In the genomic region with DNA sequence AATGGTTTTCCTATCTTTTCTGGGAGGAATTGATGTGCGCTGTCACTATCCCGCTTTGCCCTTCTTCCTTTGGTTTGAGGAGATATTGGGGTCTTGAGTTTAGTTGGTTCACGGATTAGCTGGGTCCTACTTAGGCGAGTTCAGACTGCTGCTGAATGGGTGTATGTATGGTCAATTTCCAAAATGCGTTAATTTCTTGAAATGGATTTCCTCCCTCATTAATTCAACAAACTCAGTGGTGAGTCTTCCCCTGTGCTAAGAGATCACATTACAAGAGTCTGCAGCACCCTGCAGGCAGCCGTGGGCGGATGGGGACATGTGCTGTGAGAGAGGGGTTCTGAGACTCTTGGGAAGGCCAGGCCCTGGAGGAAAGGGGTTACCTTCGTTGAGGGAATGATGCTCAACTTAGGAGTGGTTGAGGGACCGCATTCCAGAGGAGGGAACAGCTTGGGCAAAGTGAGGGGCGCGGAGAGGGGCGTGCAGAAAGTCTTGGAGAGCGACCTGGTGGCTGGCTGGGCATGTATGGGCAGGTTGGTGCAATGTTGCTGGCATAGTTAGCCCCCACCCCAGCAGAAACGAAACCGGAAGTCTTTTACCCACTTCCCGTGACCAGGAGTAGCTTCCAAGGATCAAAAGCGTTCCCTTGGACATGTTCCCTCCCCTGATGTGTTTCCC, we compare ENCODE assay signal across 9 mouse cellular contexts. TPM values are rescaled to one million over a fixed set of nuclear protein-coding genes. Genes with fewer than 3 reads are reported as not detected.
DNase-seq lines count a peak whose midpoint lies in the region; ATAC-seq and TF ChIP-seq lines count a peak whose summit lies in the region.
"Had no signal": no experiment of that assay in that cellular context is flagged by ENCODE, and none has a peak within 500 bp of the region (broad histone marks: within the 10 kb centered on the region; RNA-seq: fewer than 3 reads in every experiment).

No protein-coding gene starts in this region.

- DNase-seq in kidney, adult 2 months: no peak
- no peak for DNase-seq in kidney, adult 9 months
- DNase-seq in NIH3T3 (ENCODE audit: low read depth): peak; percentile 36
- DNase-seq in left cerebral cortex, postnatal 36 days (ENCODE audit: low spot score in 2 of 2): no peak

- TF ChIP-seq CTCF in kidney, adult 2 months (conservative IDR thresholded peaks at IDR 0.05; ENCODE audit: insufficient read depth, insufficient read length, low read depth, low read length): no peak

- no peaks in the 10 kb centered on the region for H3K36me3 ChIP-seq in kidney, adult 2 months (ENCODE audit: control insufficient read depth, insufficient read depth, low read length)
- no peaks in the 10 kb centered on the region for H3K36me3 ChIP-seq in hindbrain, embryonic 13.5 days
- H3K36me3 ChIP-seq in midbrain, embryonic 15.5 days (replicated peaks): no peaks in the 10 kb centered on the region

- H3K4me2 ChIP-seq in hindbrain, embryonic 13.5 days: peak overlapping the region; percentile 97
- H3K4me2 ChIP-seq in midbrain, embryonic 15.5 days: peak overlapping the region; percentile 99

- intact Hi-C loops in left cerebral cortex, postnatal 36 days (cut with DNase I): no loop called here

- H3K27ac ChIP-seq in kidney, adult 2 months (ENCODE audit: insufficient read depth, low read depth, low read length): peak overlapping the region; percentile 86
- no peak overlapping the region for H3K27ac ChIP-seq in hindbrain, embryonic 13.5 days
- no peak overlapping the region for H3K27ac ChIP-seq in midbrain, embryonic 15.5 days

- 36% methylated on average over 17 of the region's 17 CpGs for WGBS in kidney, adult 2 months
- 5% methylated on average over 17 of the region's 17 CpGs for WGBS in hindbrain, embryonic 13.5 days
- 9% methylated on average over 17 of the region's 17 CpGs for WGBS in midbrain, embryonic 15.5 days

- TF ChIP-seq POLR2A in kidney, adult 2 months (IDR thresholded peaks at IDR 0.05; ENCODE audit: low read depth, low read length): no peak

- peak overlapping the region; percentile 79 for H3K4me3 ChIP-seq in kidney, adult 2 months (ENCODE audit: insufficient read depth, low read depth, low read length)
- peak overlapping the region; percentile 59 for H3K4me3 ChIP-seq in hindbrain, embryonic 13.5 days
- peak overlapping the region; percentile 48 for H3K4me3 ChIP-seq in midbrain, embryonic 15.5 days

- H3K9me3 ChIP-seq in hindbrain, embryonic 13.5 days: no peaks in the 10 kb centered on the region
- no peaks in the 10 kb centered on the region for H3K9me3 ChIP-seq in midbrain, embryonic 15.5 days

- no peaks in the 10 kb centered on the region for H3K27me3 ChIP-seq in kidney, adult 2 months (replicated peaks; ENCODE audit: control insufficient read depth, insufficient read depth, low read length)
- peaks cover 57% of the 10 kb centered on the region for H3K27me3 ChIP-seq in hindbrain, embryonic 13.5 days
- H3K27me3 ChIP-seq in midbrain, embryonic 15.5 days (replicated peaks): peaks cover 42% of the 10 kb centered on the region
- H3K27me3 ChIP-seq: Patski had no signal

- peaks cover 13% of the 10 kb centered on the region for H3K4me1 ChIP-seq in kidney, adult 2 months (ENCODE audit: control insufficient read depth, insufficient read depth, low read length)
- peaks cover 28% of the 10 kb centered on the region for H3K4me1 ChIP-seq in hindbrain, embryonic 13.5 days (replicated peaks)
- H3K4me1 ChIP-seq in midbrain, embryonic 15.5 days: peaks cover 21% of the 10 kb centered on the region

- ATAC-seq in hindbrain, embryonic 13.5 days (ENCODE audit: low FRiP score): no peak
- ATAC-seq in midbrain, embryonic 15.5 days (replicated peaks): no peak
- no peak for ATAC-seq in cerebellum, adult (ENCODE audit: insufficient number of reproducible peaks, low FRiP score, low TSS enrichment)
- no peak for ATAC-seq in monocyte, adult 5-6 weeks (replicated peaks; ENCODE audit: insufficient number of reproducible peaks, low FRiP score, low TSS enrichment, poor library complexity, severe bottlenecking)

- H3K9ac ChIP-seq in hindbrain, embryonic 13.5 days: no peak overlapping the region; the same call in 1 of the 2 replicates
- H3K9ac ChIP-seq in midbrain, embryonic 15.5 days: no peak overlapping the region

RNA-seq across cellular contexts. Expression of gene Ptpn14, which starts 1.2 kb away (rescaled TPM):
- 11.2 and 11.4 TPM in 2 replicates for polyA plus RNA-seq in kidney, adult 2 months (2012; rRNA removed)
- polyA plus RNA-seq in hindbrain, embryonic 13.5 days (2015; fragmentation: Nextera tagmentation; extraction: Ambion mirVana): 1.9 TPM in 2 replicates
- polyA plus RNA-seq in midbrain, embryonic 15.5 days (2015; fragmentation: Nextera tagmentation; extraction: Ambion mirVana): 1.5 and 2.1 TPM in 2 replicates
- 10 to 100 TPM in 1 of 2 experiments, 1 to 10 TPM in 1; 8.0 to 16.9 TPM for total RNA-seq in left cerebral cortex, postnatal 36 days (2021)
- 0.68 to 0.95 TPM (median 0.75 TPM) in 3 replicates for total RNA-seq in monocyte, adult 5-6 weeks (2017)

RNA-seq across cellular contexts. Expression of gene Cenpf, which starts 41.4 kb away (rescaled TPM):
- polyA plus RNA-seq in kidney, adult 2 months (2012; rRNA removed): 0.14 and 0.33 TPM in 2 replicates
- 26.8 and 28.4 TPM in 2 replicates for polyA plus RNA-seq in hindbrain, embryonic 13.5 days (2015; fragmentation: Nextera tagmentation; extraction: Ambion mirVana)
- polyA plus RNA-seq in midbrain, embryonic 15.5 days (2015; fragmentation: Nextera tagmentation; extraction: Ambion mirVana): 12.0 and 18.7 TPM in 2 replicates
- total RNA-seq in left cerebral cortex, postnatal 36 days (2021): 1 to 10 TPM in 1 of 2 experiments, under 1 TPM in 1; 0.69 to 1.5 TPM
- total RNA-seq in monocyte, adult 5-6 weeks (2017): 0.32 to 6.9 TPM (median 1.3 TPM) in 3 replicates
